Mouse (Mus musculus): ENCODE results near the gene Hoxd9. TPM values are rescaled to one million over a fixed set of nuclear protein-coding genes. Genes with fewer than 3 reads are reported as not detected.
A peak's percentile ranks its signal among the peaks of the same experiment; 100 is the strongest.

Gene Hoxd9
- polyA plus RNA-seq, 1 experiment from 2014 or later, result 24.1 TPM

DNA sequence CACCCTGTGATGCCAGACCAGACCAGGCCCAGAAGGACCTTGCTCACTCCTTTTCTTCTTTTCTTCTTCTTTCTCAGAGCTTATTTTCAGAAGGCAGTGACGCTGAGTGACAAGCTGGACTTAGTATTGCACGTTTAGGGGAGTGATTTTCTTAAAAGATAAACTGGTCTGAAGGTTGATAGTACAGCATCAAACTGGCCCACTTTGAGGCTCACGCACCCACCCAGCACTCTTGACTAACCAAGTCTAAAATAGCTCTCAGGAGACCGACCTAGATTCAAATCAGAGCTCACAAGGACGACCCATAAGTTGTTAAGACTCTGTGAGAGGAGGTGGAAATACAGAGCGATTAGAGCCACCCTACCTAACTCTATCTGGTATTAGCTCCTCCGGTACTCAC, 31.1 kb upstream of the Hoxd9 start:
- Histone ChIP-seq H3K4me3 (ENCODE audit: low read depth, low read length) (peak overlapping the region; percentile 10; the same call in 1 of the 2 replicates), H3K4me1 (ENCODE audit: control insufficient read depth, insufficient read depth, low read length) (0 out of 2 replicates have a peak, but pooled peaks cover 3% of the 10 kb centered on the region), H3K36me3 (ENCODE audit: control insufficient read depth, insufficient read depth, low read length) (no peaks in the 10 kb centered on the region), H3K4me2 (ENCODE audit: low read depth, severe bottlenecking) (peak overlapping the region; percentile 18), H3K27me3 (ENCODE audit: control insufficient read depth, insufficient read depth, low read length) (peaks cover 56% of the 10 kb centered on the region), H3K27ac (replicated peaks; ENCODE audit: low read depth, low read length) (no peak overlapping the region), H3K9ac (ENCODE audit: low read length) (peak overlapping the region; percentile 41), H3K9me3 (ENCODE audit: control insufficient read depth, low read length) (no peaks in the 10 kb centered on the region)
- WGBS, result 2% methylated on average over 7 of the region's 7 CpGs
- DNase-seq (ENCODE audit: low spot score), result peak; percentile 38
- ATAC-seq (ENCODE audit: insufficient number of reproducible peaks, low FRiP score, low TSS enrichment, low read depth), result no peak

DNA sequence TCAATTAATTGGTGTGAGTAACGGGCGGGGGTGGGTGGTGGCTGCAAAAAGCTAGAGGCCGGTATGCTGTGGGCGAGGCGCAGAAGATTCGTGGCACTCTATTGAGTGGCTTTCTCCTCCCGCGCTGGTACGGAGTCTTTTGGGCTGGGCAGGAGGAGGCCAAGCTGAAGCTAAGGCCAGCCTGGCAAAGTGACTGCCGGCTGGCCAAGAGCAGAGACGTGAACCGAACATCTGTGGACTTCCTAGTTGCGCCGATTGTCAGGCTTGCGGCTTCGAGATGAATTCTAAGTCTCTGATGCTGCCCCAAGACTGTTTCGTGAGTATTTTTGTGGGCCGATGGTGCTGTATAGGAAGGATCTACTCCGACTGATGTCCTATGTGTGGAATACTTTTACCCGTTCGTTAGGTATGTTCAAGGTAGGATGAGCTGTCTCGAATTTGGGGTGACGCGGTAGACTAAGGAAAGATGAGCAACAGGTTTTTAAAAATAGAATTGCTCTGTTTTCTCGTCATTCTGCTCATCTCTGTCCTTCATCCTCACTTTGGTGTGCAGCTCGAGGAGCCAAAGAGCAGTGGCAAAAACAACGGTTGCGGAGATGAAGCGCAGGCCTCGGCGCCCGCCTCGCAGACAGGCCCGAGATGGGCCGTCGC, 30.2 kb upstream of the Hoxd9 start:
- peaks cover 54% of the 10 kb centered on the region for H3K27me3 ChIP-seq (ENCODE audit: control insufficient read depth, insufficient read depth, low read length)
- peaks cover 7% of the 10 kb centered on the region; the same call in 1 of the 2 replicates for H3K4me1 ChIP-seq (ENCODE audit: control insufficient read depth, insufficient read depth, low read length)
- H3K36me3 ChIP-seq (ENCODE audit: control insufficient read depth, insufficient read depth, low read length), result no peaks in the 10 kb centered on the region
- DNase-seq (ENCODE audit: low spot score) (peak; percentile 66), ATAC-seq (ENCODE audit: insufficient number of reproducible peaks, low FRiP score, low TSS enrichment, low read depth) (no peak)
- peak overlapping the region; percentile 90 for H3K9ac ChIP-seq (ENCODE audit: low read length)
- peak overlapping the region; percentile 88 for H3K4me2 ChIP-seq (ENCODE audit: low read depth, severe bottlenecking)
- H3K4me3 ChIP-seq (ENCODE audit: low read depth, low read length), result peak overlapping the region; percentile 63
- peak overlapping the region; percentile 1; the same call in 1 of the 2 replicates for H3K27ac ChIP-seq (replicated peaks; ENCODE audit: low read depth, low read length)
- no peaks in the 10 kb centered on the region for H3K9me3 ChIP-seq (ENCODE audit: control insufficient read depth, low read length)
- under 1% methylated on average over 36 of the region's 36 CpGs for WGBS

GRCm38 (mm10) chr2:74667842-74668357, 29.6 kb upstream of the Hoxd9 start, which contains the start of gene Hoxd13:
Hoxd13 (plus strand) TSS chr2:74668310.
- H3K9ac ChIP-seq (ENCODE audit: low read length), result peak within 1 kb of the TSS; percentile 90

DNA sequence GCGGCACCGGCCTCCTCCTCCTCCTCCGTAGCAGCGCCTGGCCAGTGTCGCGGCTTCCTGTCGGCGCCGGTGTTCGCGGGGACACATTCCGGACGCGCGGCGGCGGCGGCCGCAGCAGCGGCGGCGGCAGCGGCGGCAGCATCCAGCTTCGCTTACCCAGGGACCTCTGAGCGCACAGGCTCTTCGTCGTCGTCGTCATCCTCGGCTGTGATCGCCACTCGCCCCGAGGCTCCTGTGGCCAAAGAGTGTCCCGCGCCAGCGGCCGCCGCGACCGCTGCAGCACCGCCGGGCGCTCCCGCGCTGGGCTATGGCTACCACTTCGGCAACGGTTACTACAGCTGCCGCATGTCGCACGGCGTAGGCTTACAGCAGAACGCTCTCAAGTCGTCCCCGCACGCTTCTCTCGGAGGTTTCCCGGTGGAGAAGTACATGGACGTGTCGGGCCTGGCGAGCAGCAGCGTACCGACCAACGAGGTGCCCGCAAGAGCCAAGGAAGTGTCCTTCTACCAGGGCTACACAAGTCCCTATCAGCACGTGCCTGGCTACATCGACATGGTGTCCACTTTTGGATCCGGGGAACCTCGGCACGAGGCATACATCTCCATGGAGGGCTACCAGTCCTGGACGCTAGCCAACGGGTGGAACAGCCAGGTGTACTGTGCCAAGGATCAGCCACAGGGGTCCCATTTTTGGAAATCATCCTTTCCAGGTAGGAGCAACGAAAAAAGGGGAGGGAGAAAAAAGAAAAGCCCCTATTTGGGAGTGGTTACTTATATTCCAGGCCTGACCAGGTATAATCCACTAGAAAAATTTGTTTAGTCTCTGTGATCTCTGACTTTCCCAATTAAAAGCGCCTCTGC, 28.9 kb upstream of the Hoxd9 start:
- Histone ChIP-seq H3K36me3 (ENCODE audit: control insufficient read depth, insufficient read depth, low read length) (no peaks in the 10 kb centered on the region), H3K9me3 (ENCODE audit: control insufficient read depth, low read length) (no peaks in the 10 kb centered on the region), H3K4me2 (ENCODE audit: low read depth, severe bottlenecking) (peak overlapping the region; percentile 88), H3K4me3 (ENCODE audit: low read depth, low read length) (peak overlapping the region; percentile 63), H3K9ac (ENCODE audit: low read length) (peak overlapping the region; percentile 90), H3K27ac (replicated peaks; ENCODE audit: low read depth, low read length) (peak overlapping the region; percentile 84), H3K4me1 (ENCODE audit: control insufficient read depth, insufficient read depth, low read length) (peaks cover 7% of the 10 kb centered on the region; the same call in 1 of the 2 replicates), H3K27me3 (ENCODE audit: control insufficient read depth, insufficient read depth, low read length) (peaks cover 45% of the 10 kb centered on the region)
- peak; percentile 23; the same call in 1 of the 2 replicates for ATAC-seq (ENCODE audit: insufficient number of reproducible peaks, low FRiP score, low TSS enrichment, low read depth)
- under 1% methylated on average over 62 of the region's 74 CpGs for WGBS
- DNase-seq (ENCODE audit: low spot score), result no peak

More at GRCm38 (mm10) chr2:74667842-74668357, 29.6 kb upstream of the Hoxd9 start, which contains the start of gene Hoxd13:
- Histone ChIP-seq H3K9me3 (ENCODE audit: control insufficient read depth, low read length) (no peaks in the 10 kb centered on the region), H3K27ac (replicated peaks; ENCODE audit: low read depth, low read length) (peak within 1 kb of the TSS; percentile 84), H3K4me3 (ENCODE audit: low read depth, low read length) (peak within 1 kb of the TSS; percentile 63), H3K4me2 (ENCODE audit: low read depth, severe bottlenecking) (peak within 1 kb of the TSS; percentile 88), H3K27me3 (ENCODE audit: control insufficient read depth, insufficient read depth, low read length) (peaks cover 51% of the 10 kb centered on the region), H3K36me3 (ENCODE audit: control insufficient read depth, insufficient read depth, low read length) (no peaks in the 10 kb centered on the region), H3K4me1 (ENCODE audit: control insufficient read depth, insufficient read depth, low read length) (peaks cover 7% of the 10 kb centered on the region; the same call in 1 of the 2 replicates)
- WGBS, result under 1% methylated on average over 35 of the region's 51 CpGs
- ATAC-seq (ENCODE audit: insufficient number of reproducible peaks, low FRiP score, low TSS enrichment, low read depth), result peak; percentile 78
- DNase-seq (ENCODE audit: low spot score), result peak; percentile 80

DNA sequence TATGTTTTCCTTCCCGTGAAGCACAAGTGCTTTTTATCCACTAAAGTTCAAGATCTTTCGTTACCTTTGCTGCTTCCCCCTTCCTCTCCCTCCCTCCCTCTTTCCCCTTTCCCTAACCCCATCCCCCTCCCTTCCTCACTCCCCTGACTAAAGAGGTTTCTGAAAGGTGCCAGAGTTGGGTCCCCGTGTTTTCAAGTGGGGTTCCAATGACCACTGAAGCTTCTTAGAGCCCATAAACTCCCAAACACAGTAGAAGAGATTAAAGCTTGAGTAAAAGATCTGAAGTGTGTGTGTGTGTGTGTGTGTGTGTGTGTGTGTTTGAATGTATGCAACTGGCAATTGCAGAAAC, 28.3 kb upstream of the Hoxd9 start:
- peak overlapping the region; percentile 88 for H3K4me2 ChIP-seq (ENCODE audit: low read depth, severe bottlenecking)
- H3K9ac ChIP-seq (ENCODE audit: low read length), result peak overlapping the region; percentile 90
- no peaks in the 10 kb centered on the region for H3K9me3 ChIP-seq (ENCODE audit: control insufficient read depth, low read length)
- H3K4me3 ChIP-seq (ENCODE audit: low read depth, low read length), result peak overlapping the region; percentile 63
- ATAC-seq (ENCODE audit: insufficient number of reproducible peaks, low FRiP score, low TSS enrichment, low read depth) (no peak), DNase-seq (ENCODE audit: low spot score) (peak; percentile 42)
- WGBS, result 0% methylated on average over 3 of the region's 3 CpGs
- H3K27ac ChIP-seq (replicated peaks; ENCODE audit: low read depth, low read length), result peak overlapping the region; percentile 84
- H3K4me1 ChIP-seq (ENCODE audit: control insufficient read depth, insufficient read depth, low read length), result peaks cover 13% of the 10 kb centered on the region; the same call in 1 of the 2 replicates
- H3K27me3 ChIP-seq (ENCODE audit: control insufficient read depth, insufficient read depth, low read length), result peaks cover 44% of the 10 kb centered on the region
- no peaks in the 10 kb centered on the region for H3K36me3 ChIP-seq (ENCODE audit: control insufficient read depth, insufficient read depth, low read length)

DNA sequence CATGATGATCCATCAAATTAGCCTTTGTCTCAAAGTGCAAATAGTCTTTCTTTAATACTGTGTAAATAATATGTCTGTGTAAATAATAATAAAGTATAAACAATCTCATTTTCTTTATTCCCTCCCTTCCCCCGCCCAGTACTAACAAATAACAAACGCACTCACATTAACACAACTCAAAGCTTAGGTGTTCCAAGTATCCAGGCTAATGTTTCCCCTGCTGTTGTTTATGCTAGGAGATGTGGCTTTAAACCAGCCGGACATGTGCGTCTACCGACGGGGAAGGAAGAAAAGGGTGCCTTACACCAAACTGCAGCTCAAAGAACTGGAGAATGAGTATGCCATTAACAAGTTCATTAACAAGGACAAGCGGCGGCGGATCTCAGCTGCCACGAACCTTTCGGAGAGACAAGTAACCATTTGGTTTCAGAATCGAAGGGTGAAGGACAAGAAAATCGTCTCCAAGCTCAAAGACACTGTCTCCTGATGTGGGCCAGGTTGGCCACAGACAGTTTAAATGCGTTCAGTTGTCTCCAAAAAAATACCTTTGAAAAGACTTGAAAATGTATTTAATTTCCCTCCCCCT, 27.8 kb upstream of the Hoxd9 start:
- DNase-seq (ENCODE audit: low spot score) (peak; percentile 62), ATAC-seq (ENCODE audit: insufficient number of reproducible peaks, low FRiP score, low TSS enrichment, low read depth) (no peak)
- H3K27ac ChIP-seq (replicated peaks; ENCODE audit: low read depth, low read length), result 0 out of 2 replicates have a peak overlapping the region, but pooled peaks have one; percentile 5
- peaks cover 17% of the 10 kb centered on the region for H3K4me1 ChIP-seq (ENCODE audit: control insufficient read depth, insufficient read depth, low read length)
- H3K9me3 ChIP-seq (ENCODE audit: control insufficient read depth, low read length), result no peaks in the 10 kb centered on the region
- peaks cover 44% of the 10 kb centered on the region for H3K27me3 ChIP-seq (ENCODE audit: control insufficient read depth, insufficient read depth, low read length)
- peak overlapping the region; percentile 90 for H3K9ac ChIP-seq (ENCODE audit: low read length)
- peak overlapping the region; percentile 88 for H3K4me2 ChIP-seq (ENCODE audit: low read depth, severe bottlenecking)
- WGBS, result under 1% methylated on average over 14 of the region's 14 CpGs
- H3K4me3 ChIP-seq (ENCODE audit: low read depth, low read length), result peak overlapping the region; percentile 63
- no peaks in the 10 kb centered on the region for H3K36me3 ChIP-seq (ENCODE audit: control insufficient read depth, insufficient read depth, low read length)

DNA sequence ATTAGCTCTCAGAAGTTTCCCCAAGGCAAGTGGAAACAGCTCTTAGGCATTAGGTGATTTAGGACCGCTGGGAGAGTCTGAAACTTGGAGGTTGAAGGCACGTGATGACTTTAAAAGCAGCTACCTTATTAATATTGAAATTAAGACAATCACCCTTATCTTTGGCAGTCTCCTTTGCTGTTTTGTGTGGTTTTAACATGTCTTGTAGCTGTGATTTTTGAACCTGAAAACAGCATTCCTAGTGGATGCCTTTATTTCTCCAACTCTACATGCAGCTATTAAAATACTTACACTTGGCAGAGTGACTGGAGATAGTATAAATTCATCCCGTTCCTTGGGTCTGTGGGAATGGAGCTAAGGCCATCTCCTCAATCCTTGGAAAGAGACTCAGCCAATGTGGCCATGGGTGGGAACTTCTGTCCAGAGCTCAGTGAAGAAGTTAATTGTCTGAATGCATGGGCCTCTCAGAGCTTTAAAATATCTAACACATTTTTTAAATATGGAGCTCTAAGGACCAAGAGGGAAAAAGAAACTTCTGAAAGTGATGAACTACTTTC, 26.8 kb upstream of the Hoxd9 start:
- Histone ChIP-seq H3K4me1 (ENCODE audit: control insufficient read depth, insufficient read depth, low read length) (peaks cover 18% of the 10 kb centered on the region), H3K9ac (ENCODE audit: low read length) (peak overlapping the region; percentile 50), H3K27me3 (ENCODE audit: control insufficient read depth, insufficient read depth, low read length) (peaks cover 43% of the 10 kb centered on the region), H3K36me3 (ENCODE audit: control insufficient read depth, insufficient read depth, low read length) (no peaks in the 10 kb centered on the region), H3K27ac (replicated peaks; ENCODE audit: low read depth, low read length) (no peak overlapping the region), H3K4me3 (ENCODE audit: low read depth, low read length) (peak overlapping the region; percentile 63), H3K4me2 (ENCODE audit: low read depth, severe bottlenecking) (peak overlapping the region; percentile 47), H3K9me3 (ENCODE audit: control insufficient read depth, low read length) (no peaks in the 10 kb centered on the region)
- 3% methylated on average over 3 of the region's 3 CpGs for WGBS
- DNase-seq (ENCODE audit: low spot score) (no peak), ATAC-seq (ENCODE audit: insufficient number of reproducible peaks, low FRiP score, low TSS enrichment, low read depth) (no peak)

Data from limb, embryonic 11.5 days (tissue).